Mouse (Mus musculus) thymus, postnatal 10 days (tissue): ENCODE measurements around the gene D030056L22Rik.

ENCODE experiments used
- DNase-seq, 2 experiments: peaks; one replicate each; pipeline ENCODE4 v3.0.0; 2021; ENCODE audit warnings: low spot score in 2 of 2

D030056L22Rik gene

DNA sequence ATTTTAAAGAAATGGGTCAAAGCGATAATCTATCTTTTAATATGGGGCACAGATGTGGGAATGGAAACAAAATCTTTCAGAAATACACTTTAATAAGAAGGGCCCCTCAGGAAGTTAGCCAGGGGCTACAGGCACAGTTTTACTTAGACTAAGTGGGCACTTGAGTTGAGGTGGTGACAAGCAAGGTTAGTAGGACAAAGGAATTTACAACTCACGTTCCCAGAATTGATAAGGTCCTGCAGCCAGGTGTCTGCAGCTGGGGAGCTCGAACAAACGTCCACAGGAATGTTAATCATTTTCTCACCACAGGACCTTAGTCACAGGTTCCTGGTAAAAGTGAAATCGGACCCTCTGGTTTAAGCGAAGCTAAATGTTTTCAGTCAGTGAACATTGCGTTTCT is 18.1 kb downstream of the D030056L22Rik start:
- DNase-seq, result no peak

GRCm38 (mm10) chr19:18735901-18736300 is 22.9 kb downstream of the D030056L22Rik start:
- DNase-seq, result no peak

GRCm38 (mm10) chr19:18739146-18739545 is 26.2 kb downstream of the D030056L22Rik start:
- DNase-seq, result no peak

- no peak for DNase-seq
Measured at GRCm38 (mm10) chr19:18743946-18744345, 31.0 kb downstream of the D030056L22Rik start.

DNA sequence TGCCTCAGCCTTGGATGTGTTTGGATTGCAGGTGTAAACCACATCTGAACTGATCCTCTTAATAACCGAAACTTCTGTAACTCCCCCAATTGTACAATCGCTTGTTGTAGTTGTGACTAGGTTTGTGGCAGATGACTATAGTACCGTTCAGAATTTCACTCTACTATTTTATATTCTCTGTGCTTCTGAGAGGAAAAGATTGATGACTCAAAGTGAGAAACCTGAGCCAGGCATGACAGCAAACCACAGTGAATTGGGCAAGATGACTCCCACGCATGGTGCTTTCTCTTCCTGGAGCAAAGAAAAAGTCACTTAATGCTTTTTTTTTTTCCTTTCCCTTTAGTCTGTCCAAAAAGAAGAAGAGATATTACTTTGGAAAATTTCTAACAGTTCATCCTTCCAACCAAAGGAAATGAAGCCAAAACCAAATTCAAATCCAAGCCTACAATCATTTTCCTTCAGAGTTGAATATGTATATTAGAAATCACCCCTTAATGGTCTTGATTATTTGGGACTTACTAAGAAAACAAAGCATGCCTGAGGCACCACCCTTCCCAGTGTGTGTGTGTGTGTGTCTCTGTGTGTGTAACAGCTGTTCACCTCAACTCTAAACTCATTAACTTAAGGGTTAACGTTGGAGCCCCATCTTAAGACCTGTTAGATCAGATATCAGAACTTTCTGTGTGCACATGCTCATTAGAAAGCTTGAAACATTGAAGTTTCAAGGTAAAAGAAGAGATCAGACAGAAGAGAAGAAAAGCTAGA is 33.8 kb downstream of the D030056L22Rik start:
- DNase-seq, result no peak

GRCm38 (mm10) chr19:18747379-18747778 is 34.4 kb downstream of the D030056L22Rik start:
- DNase-seq, result no peak

GRCm38 (mm10) chr19:18749598-18750339 is 36.8 kb downstream of the D030056L22Rik start, which contains the start of gene Trpm6:
TSS of gene Trpm6 (plus strand) at chr19:18749983.
- DNase-seq, result no peak

- no peak for DNase-seq
Measured at GRCm38 (mm10) chr19:18757191-18757590, 44.2 kb downstream of the D030056L22Rik start.

DNA sequence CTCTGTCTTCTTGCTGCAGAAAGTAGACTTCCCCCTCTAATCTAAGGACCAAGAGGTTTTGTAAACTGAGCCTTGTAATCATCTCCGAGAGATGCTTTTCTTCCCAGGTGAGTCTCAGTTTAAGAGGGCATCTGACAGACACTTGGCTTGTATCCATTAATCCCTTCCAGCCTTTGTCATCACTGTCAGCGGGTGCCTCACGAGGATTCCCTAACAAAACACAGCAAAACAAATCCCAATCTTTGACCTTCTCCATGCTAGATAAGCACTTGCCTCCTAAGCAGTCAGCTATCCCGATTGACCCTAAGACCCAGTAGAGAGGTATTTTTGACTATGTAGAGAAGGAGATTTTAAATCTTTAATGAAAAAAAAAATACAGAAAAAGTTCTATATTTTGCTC is 44.7 kb downstream of the D030056L22Rik start:
- DNase-seq, result no peak

- no peak for DNase-seq
Measured at GRCm38 (mm10) chr19:18758269-18758668, 45.3 kb downstream of the D030056L22Rik start.

GRCm38 (mm10) chr19:18758916-18759315 is 45.9 kb downstream of the D030056L22Rik start:
- no peak for DNase-seq

GRCm38 (mm10) chr19:18766399-18766798 is 53.4 kb downstream of the D030056L22Rik start:
- no peak for DNase-seq
